Mouse (Mus musculus) heart, postnatal 0 days (tissue): ENCODE data around the gene Oas1f.

Experiments used
- CTCF ChIP-seq: IDR thresholded peaks from 2 replicates; pipeline ENCODE4 v1.5.1; 2016; ENCODE audit warnings: antibody characterized with exemption, control low read depth, low read depth
- EP300 ChIP-seq: IDR thresholded peaks from 2 replicates; pipeline ENCODE4 v1.6.1; 2016; ENCODE audit warnings: antibody characterized with exemption, low read depth

DNA sequence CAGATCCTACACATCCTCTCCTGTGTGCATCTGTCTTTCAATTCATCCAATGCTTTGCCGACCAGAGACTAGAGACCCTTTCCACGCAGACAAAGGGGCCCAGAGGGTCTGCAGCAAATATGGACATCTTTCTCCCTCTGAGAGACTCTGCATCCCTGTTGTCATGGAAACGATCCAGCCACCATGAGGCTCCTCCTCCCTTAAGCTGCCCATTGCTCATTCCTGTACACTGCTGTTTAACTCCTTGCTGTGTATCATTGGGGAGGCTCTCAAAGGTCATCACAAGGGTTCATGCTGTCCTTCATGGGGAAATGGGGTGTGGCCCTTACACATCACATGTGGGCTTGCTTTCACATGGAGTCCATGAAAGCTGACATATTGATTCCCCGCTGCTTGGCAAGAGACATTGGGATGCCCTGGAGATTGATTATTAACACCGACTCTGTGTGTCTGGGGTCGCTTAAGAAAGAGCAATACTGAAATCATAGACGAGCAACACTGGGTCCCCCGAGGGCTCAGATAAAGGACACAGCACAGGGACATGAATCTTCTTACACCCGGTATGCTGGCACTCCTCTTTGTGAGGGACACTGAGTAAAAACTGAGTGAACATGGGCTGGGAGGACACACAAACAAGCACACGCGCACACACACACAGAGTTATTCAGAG, 48.2 kb downstream of the Oas1f start:
- no peak for TF ChIP-seq EP300
- no peak for TF ChIP-seq CTCF
